Mouse (Mus musculus): Measurements from ENCODE around the gene Gm21680. TPM values are rescaled to one million over a fixed set of nuclear protein-coding genes. Genes with fewer than 3 reads are reported as not detected.
"Not testable (repeated sequence)": the region's sequence is repeated elsewhere in the genome, so short reads cannot be mapped to it uniquely, and the experiment has no call there.

Gm21680 gene
- not detected for polyA plus RNA-seq (2017; shearing (Covaris generic))

DNA sequence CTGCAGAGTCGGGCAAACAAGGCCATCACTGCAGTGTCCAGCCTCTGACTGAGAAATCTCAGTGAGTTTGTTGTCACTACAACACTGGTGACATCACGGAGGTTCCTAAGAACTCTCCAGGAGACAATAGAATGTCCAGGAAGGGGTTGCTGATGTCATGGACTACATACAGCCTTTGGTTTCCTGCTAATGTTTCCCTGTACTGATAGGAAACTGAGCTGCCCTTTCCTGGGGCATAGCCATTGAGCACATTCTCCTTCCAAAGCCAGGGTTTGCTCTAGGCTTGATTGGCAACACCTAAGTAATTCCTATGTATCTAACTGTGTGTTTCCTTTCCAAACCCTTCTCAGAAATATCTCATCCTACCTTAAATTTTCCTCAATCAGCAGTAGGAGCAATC, at the start of gene Gm21680:
Gene Gm21680 (minus strand): TSS at position 101 of the 400 bp plus-strand sequence.
- not testable (repeated sequence) for ATAC-seq

DNA sequence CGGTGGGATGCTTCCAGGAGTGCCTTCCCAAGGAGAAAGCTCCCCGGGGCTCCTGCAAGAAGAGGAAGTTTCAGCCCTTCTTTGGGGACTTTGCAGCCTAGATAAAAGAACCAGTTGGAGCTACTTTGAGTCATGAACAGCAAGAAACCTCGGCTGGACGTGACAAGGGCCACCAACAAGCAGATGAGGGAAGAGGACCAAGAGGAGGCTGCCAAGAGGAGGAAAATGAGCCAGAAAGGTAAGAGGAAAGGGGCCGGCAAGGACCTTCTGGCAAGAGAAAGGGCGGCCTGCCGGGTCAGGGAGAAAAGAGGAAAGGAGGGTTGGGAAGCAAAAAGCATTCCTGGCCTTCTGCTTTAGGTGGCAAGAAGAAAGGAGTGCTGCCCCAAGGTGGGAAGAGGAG, 35.2 kb upstream of the Gm21680 start:
- ATAC-seq, result not testable (repeated sequence)

DNA sequence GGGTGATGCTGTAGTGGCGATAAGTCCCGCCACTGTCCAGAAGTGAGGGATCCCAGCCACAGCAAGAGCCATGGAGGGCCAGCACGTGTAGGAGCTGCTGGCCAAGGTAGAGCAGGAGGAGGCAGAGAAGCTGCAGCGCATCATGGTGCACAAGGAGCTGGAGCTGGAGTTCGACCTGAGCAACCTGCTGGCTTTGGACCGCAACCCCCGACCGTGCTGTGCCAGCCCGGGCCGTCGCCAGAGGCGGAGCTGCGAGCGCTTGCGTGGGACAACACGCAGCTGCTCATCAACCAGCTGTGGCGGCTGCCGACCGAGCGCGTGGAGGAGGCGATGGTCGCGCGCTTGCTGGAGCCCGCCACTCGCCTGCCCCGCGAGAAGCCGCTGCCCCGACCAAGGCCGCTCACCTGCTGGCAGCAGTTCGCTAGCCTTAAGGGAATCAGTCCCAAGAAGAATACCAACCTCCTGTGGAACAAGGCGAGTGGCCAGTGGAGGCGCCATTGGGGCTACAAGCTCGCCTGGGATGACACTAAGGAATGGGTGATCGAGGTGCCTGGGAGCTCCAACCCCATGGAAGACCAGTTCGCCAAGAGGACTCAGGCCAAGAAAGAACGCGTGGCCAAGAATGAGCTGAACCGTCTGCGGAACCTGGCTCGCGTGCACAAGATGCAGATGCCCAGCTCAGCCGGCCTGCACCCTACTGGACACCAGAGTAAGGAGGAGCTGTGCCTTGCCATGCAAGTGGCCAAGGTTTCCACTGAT, 34.7 kb upstream of the Gm21680 start:
- ATAC-seq, result not testable (repeated sequence)

DNA sequence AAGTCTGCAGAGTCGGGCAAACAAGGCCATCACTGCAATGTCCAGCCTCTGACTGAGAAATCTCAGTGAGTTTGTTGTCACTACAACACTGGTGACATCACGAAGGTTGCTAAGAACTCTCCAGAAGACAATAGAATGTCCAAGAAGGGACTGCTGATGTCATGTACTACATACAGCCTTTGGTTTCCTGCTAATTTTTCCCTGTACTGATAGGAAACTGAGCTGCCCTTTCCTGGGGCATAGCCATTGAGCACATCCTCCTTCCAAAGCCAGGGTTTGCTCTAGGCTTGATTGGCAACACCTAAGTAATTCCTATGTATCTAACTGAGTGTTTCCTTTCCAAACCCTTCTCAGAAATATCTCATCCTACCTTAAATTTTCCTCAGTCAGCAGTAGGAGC, 32.2 kb upstream of the Gm21680 start, which contains the start of gene Gm1979:
Gene Gm1979 (minus strand): TSS at position 101 of the 400 bp plus-strand sequence.
- not testable (repeated sequence) for ATAC-seq

DNA sequence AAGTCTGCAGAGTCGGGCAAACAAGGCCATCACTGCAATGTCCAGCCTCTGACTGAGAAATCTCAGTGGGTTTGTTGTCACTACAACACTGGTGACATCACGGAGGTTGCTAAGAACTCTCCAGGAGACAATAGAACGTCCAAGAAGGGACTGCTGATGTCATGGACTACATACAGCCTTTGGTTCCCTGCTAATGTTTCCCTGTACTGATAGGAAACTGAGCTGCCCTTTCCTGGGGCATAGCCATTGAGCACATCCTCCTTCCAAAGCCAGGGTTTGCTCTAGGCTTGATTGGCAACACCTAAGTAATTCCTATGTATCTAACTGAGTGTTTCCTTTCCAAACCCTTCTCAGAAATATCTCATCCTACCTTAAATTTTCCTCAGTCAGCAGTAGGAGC, 16.1 kb upstream of the Gm21680 start, which contains the start of gene Gm21698:
Gene Gm21698 (minus strand): TSS at position 101 of the 400 bp plus-strand sequence.
- ATAC-seq, result not testable (repeated sequence)

DNA sequence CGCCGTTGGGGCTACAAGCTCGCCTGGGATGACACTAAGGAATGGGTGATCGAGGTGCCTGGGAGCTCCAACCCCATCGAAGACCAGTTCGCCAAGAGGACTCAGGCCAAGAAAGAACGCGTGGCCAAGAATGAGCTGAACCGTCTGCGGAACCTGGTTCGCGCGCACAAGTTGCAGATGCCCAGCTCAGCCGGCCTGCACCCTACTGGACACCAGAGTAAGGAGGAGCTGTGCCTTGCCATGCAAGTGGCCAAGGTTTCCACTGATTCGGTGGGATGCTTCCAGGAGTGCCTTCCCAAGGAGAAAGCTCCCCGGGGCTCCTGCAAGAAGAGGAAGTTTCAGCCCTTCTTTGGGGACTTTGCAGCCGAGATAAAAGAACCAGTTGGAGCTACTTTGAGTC, 15.4 kb downstream of the Gm21680 start:
- ATAC-seq, result not testable (repeated sequence)

DNA sequence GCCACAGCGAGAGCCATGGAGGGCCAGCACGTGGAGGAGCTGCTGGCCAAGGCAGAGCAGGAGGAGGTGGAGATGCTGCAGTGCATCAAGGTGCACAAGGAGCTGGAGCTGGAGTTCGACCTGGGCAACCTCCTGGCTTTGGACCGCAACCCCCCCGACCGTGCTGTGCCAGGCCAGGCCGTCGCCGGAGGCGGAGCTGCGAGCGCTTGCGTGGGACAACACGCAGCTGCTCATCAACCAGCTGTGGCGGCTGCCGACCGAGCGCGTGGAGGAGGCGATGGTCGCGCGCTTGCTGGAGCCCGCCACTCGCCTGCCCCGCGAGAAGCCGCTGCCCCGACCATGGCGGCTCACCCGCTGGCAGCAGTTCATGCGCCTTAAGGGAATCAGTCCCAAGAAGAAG, 15.9 kb downstream of the Gm21680 start:
- not testable (repeated sequence) for ATAC-seq

DNA sequence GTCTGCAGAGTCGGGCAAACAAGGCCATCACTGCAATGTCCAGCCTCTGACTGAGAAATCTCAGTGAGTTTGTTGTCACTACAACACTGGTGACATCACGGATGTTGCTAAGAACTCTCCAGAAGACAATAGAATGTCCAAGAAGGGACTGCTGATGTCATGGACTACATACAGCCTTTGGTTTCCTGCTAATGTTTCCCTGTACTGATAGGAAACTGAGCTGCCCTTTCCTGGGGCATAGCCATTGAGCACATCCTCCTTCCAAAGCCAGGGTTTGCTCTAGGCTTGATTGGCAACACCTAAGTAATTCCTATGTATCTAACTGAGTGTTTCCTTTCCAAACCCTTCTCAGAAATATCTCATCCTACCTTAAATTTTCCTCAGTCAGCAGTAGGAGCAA, 18.1 kb downstream of the Gm21680 start, which contains the start of gene Gm21671:
Gene Gm21671 (minus strand): TSS at position 101 of the 400 bp plus-strand sequence.
- ATAC-seq, result not testable (repeated sequence)

DNA sequence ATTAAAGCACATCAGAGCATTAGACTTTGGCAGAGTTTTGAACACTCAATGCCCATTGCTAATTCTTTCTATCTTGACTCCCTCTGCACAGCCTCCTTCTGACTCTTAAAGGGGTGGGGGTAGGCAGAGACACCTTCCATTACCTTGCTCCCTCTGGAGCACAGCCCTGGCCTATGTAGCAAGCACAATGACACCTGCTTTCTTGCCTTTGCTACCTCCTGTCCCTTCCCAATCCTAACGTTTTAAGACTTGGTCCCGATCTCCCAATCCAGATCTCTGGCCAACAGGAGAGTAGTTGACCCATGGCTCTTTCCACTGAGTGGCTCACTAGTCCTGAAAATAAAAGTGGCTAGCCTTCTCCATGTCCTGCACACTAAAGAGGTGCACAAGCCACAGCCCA, 27.1 kb downstream of the Gm21680 start:
- ATAC-seq, result not testable (repeated sequence)

DNA sequence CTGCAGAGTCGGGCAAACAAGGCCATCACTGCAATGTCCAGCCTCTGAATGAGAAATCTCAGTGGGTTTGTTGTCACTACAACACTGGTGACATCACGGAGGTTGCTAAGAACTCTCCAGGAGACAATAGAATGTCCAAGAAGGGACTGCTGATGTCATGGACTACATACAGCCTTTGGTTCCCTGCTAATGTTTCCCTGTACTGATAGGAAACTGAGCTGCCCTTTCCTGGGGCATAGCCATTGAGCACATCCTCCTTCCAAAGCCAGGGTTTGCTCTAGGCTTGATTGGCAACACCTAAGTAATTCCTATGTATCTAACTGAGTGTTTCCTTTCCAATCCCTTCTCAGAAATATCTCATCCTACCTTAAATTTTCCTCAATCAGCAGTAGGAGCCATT, 30.2 kb downstream of the Gm21680 start, which contains the start of gene Gm21663:
Gene Gm21663 (minus strand): TSS at position 101 of the 400 bp plus-strand sequence.
- not testable (repeated sequence) for ATAC-seq

Other genes starting within 250 kb of the Gm21680 start
- gene Actr3b, start 212.7 kb downstream of the Gm21680 start, polyA plus RNA-seq (2017; shearing (Covaris generic)), result 1 to 10 TPM in 1 of 2 experiments, under 1 TPM in 1; 0.82 to 1.1 TPM
- gene Gm21663, start 30.3 kb downstream of the Gm21680 start, polyA plus RNA-seq (2017; shearing (Covaris generic)), result not detected
- not detected for gene Gm21671, start 18.2 kb downstream of the Gm21680 start, polyA plus RNA-seq (2017; shearing (Covaris generic))
- not detected for gene Gm21698, start 16.0 kb upstream of the Gm21680 start, polyA plus RNA-seq (2017; shearing (Covaris generic))
- gene Gm1979, start 32.1 kb upstream of the Gm21680 start, polyA plus RNA-seq (2017; shearing (Covaris generic)), result not detected
- not detected for gene Gm5862, start 50.3 kb upstream of the Gm21680 start, polyA plus RNA-seq (2017; shearing (Covaris generic))
- not detected for gene Speer4a, start 66.9 kb upstream of the Gm21680 start, polyA plus RNA-seq (2017; shearing (Covaris generic))
- not detected for gene Gm7347, start 85.9 kb upstream of the Gm21680 start, polyA plus RNA-seq (2017; shearing (Covaris generic))
- not detected for gene Gm10471, start 116.6 kb upstream of the Gm21680 start, polyA plus RNA-seq (2017; shearing (Covaris generic))
- gene 5031410I06Rik, start 132.7 kb upstream of the Gm21680 start, polyA plus RNA-seq (2017; shearing (Covaris generic)), result not detected
- gene Gm10220, start 148.8 kb upstream of the Gm21680 start, polyA plus RNA-seq (2017; shearing (Covaris generic)), result not detected

Measured in CD4-positive, CD25-positive, alpha-beta regulatory T cell, adult 4 months (primary cell).